Mouse (Mus musculus) thymus, adult 2 months (tissue): ENCODE results near the gene Prr15l.

ENCODE experiments used
- CTCF ChIP-seq: fragments of 200-500 bp; IDR thresholded peaks from 2 replicates; pipeline ENCODE4 v1.5.1; 2012; ENCODE audit warnings: mild to moderate bottlenecking, control low read depth, low read length, moderate library complexity, borderline replicate concordance; ENCODE audit not compliant: control insufficient read depth, poor library complexity, insufficient read depth; ENCODE audit errors: extremely low read depth
- POLR2A ChIP-seq: fragments of 200-500 bp; IDR thresholded peaks from 2 replicates; pipeline ENCODE4 v1.6.1; 2012; ENCODE audit warnings: mild to moderate bottlenecking, low read length, control low read depth, moderate library complexity; ENCODE audit not compliant: control insufficient read depth, poor library complexity, insufficient read depth; ENCODE audit errors: extremely low read depth

- TF ChIP-seq CTCF (peak; percentile 86; the same call in 1 of the 2 replicates), POLR2A (no peak)
Measured at GRCm38 (mm10) chr11:96963580-96963979, 35.7 kb downstream of the Prr15l start.
